Mouse (Mus musculus): ENCODE results near the gene Ddx55.
"Not testable (repeated sequence)": the region's sequence is repeated elsewhere in the genome, so short reads cannot be mapped to it uniquely, and the experiment has no call there.

Ddx55 gene

DNA sequence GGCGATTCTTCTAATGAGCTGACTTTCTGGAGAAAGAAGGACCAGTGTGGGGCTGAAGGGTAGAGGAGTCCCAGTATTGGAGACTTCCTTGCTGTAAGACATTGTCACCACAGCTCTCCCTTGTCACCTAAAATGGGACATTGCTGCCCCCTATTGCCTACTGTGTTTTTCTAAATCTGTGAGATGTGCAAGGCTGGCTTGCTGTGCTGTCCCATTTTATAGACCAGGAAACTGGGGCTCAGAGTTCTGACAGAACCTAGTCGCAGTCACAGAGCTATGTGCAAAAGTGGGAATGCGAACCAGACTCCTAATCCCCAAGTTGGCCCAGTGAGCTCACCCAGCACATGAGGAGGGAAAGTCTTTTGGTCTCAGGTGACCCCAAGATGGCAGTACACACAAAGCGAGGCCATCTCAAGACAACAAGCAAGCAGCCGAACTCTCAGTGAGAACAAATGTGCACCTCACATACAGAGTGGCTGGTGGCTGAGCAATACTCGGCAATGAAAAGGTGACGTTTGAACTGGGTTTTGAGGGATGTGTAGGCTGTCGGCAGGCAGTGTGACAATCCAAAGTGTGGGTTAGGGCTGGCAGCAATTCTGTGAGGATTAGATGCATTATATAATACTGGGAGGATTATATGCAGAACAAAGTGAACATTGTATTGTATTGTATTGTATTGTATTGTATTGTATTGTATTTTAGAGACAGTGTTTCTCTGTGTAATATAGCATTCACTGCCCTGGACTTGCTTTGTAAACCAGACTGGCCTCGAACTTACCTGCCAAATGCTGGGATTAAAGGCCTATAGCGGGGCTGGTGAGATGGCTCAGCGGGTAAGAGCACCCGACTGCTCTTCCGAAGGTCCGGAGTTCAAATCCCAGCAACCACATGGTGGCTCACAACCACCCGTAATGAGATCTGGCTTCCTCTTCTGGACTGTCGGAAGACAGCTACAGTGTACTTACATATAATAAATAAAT, 13.6 kb upstream of the Ddx55 start:
- in situ Hi-C loops (cut with MboI), result loop anchor here (10.0 kb wide), 1 partner anchor 54 kb away; the partner anchor contains the start of gene Snrnp35

DNA sequence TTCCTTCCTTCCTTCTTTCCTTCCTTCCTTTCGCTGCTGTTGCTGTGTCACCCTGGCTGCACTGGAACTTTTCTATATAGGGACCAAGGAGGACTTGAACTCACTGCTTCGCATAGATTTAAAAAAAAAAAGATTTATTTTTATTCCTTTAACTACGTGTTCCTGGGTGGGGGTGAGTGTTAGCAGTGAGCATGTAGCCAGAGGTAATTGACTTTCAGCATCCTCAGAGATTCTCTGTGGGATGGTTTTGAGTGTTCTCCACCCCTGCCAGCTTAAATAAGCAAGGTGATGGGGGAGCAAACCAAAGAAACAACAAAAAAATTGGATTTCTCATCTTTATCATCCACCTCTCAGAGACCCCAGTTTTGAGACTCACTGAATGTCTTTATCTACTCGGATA, 12.8 kb upstream of the Ddx55 start:
- in situ Hi-C loops (cut with MboI), result loop anchor here (5.0 to 10.0 kb wide), 2 partner anchors 55 to 113 kb away; partner anchors contain the start of genes Sbno1 and Snrnp35

DNA sequence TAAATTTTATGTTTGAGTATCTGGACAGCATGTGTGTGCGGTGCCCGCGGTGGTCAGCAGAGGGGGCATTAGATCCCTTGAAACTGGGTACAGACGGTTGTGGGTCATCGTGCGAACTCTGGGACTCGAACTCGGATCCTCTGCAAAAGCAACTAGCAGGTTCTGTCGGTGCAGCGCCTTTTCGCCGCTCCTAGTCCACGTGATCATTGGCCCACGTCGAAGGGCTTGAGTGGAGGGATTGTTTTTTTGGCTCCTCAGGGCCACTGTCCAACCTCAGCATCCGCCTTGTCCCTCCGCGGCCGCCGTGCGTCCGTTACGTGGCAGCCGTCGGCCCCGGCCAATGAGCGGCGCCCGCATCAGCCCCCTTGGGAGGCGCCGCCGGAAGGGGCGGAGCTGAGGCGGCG, 12.3 kb upstream of the Ddx55 start, which contains the start of gene Tmed2:
Tmed2 (plus strand) TSS at position 313 of the 404 bp plus-strand sequence.
- in situ Hi-C loops (cut with MboI), result loop anchor here (5.0 kb wide), 1 partner anchor 113 kb away; the partner anchor contains the start of gene Sbno1

DNA sequence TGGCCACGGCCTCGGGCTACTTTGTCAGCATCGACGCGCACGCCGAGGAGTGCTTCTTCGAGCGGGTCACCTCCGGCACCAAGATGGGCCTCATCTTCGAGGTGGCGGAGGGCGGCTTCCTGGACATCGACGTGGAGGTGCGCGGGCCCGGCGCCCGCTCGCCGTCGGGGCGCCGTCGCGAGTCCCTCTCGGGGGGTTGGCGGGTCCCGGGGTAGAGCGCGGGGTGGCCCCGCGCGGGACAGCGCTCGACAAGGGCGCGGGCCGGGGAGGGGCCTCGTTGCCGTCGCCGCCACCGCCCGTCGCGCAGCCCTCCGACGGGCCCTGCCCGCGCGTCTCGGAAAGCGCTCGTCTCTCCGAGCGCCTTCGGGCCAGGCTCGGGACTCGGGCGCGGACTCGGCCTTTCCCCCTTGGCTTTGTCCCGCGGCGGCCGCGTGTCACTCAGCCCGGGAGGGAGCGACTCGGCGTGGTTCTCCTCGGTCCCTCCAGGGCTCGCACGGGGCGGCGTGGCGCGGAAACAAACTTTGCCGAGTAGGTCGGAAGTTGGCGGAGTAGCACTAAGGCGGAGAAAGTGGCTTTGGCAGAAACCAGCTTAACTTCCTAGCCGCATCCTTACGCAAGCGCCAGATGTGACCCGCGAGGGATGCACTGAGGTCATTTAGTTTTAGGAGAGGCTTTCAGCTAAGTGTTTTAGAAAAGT, 11.6 kb upstream of the Ddx55 start:
- in situ Hi-C loops (cut with MboI), result loop anchor here (5.0 kb wide), 1 partner anchor 114 kb away; the partner anchor contains the start of gene Sbno1

DNA sequence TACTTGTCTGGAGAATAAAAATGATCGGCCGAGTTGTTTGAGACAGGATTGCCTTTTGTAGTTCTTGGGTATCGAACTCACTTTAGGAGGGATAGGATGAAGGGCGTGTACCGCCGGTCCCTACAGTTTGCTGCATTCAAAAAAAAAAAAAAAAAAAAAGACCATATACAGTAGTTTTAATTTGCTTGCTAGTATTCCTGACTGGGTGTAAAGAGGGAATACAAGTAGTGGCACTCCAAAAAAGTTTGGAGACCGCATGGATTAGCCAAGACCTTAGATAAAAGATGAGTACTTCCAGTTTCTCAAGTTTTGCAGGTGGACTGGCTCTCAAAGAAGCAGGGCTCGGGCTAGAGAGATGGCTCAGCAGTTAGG, 11.1 kb upstream of the Ddx55 start:
- in situ Hi-C loops (cut with MboI), result loop anchor here (5.0 kb wide), 1 partner anchor 114 kb away; the partner anchor contains the start of gene Sbno1

DNA sequence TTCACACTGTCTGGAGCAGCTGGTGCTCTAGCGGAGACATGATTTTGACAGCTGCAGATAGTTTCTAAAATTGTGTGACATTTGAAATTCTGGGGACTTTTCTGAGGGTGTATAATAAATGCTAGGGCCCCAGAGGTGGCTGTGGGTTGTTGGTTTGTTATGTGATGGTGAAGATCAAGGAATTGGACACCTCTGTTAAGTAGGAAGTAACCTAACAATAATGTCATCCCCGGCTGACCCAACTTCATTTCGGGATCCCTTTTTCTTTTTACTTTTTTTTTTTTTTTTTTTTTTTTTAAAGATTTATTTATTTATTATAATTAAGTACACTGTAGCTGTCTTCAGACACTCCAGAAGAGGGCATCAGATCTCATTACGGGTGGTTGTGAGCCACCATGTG, 1.9 kb upstream of the Ddx55 start:
- in situ Hi-C loops (cut with MboI), result not testable (repeated sequence)

DNA sequence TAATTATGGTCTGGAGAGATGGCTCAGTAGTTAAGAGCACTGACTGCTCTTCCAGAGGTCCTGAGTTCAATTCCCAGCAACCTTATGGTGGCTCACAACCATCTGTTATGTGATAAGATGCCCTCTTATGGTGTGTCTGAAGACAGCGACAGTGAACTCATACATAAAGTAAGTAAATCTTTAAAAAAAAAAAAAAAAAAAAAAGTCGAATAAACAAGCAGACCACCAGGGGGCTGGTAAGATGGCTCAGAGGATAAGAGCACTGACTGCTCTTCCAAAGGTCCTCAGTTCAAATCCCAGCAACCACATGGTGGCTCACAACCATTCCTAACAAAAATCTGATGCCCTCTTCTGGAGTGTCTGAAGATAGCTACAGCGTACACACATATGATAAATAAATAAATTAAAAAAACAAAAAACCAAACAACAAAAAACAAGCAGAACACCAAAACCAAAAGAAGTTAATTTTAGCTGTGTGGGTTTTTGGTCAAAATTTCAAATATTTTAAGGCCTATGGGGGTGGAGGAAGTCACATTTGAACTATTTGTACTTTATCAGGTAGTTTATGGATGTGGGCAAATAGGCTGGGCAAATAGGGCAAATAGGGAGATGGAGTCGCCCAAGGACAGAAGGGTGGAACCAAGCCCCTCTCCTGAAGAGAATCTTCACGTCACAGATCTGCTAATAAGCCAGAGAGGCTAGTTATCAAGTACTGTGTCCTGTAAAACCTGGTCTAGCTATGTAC, 1.1 kb upstream of the Ddx55 start:
- in situ Hi-C loops (cut with MboI), result not testable (repeated sequence)

DNA sequence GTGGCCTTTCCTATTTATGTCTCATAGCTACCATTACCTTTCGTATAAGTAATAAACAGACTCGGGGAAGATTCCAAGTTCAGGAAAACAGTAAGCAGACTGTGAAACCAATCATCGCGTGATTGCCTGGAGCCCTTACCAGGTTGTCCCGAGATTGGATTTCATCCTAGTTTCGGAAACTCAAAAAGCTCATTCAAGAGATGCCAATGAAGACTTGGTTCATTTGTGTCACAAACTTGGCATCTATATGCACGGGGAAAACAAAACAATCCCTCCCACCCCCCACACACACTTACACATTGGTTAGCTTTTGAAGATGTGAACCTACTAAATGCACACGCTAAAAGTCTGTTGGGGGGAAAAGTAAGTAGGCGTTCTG, 581 bp upstream of the Ddx55 start:
- in situ Hi-C loops (cut with MboI), result no loop called here

DNA sequence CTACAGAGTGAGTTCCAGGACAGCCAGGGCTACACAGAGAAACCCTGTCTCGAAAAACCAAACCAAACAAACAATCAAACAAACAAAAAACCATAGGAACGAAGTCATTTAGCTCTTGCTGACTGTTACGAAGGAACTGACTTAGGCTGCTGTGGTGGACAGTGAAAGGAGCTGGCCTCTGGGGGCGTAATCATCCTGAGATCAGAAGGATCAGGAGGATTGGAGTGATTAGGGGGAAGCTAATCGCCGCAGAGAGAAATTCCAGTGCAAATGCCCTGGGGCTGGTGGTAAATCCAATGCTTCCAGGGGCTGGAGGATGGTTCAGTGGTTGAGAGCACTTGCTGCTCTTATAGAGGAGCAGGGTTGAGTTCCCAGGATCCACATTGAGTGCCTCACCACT, 943 bp downstream of the Ddx55 start:
- in situ Hi-C loops (cut with MboI), result no loop called here

DNA sequence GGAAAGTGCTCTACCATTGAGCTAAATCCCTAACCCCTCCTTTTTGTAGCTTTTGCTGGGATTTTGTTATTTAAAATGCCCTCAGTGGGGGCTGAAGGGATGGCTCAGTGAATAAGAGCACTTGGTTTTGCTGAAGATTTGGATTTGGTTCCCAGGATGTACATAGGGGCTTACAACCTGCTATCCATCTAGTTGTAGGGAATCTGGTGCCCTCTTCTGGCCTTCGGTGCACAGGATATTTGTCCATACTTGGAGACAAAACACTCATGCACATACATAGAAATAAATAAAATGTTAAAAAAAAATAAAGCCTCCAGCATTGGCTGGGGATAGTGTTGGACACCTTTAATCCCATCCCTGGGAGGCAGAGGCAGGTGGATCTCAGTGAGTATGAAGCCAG, 2.5 kb downstream of the Ddx55 start:
- in situ Hi-C loops (cut with MboI), result no loop called here

DNA sequence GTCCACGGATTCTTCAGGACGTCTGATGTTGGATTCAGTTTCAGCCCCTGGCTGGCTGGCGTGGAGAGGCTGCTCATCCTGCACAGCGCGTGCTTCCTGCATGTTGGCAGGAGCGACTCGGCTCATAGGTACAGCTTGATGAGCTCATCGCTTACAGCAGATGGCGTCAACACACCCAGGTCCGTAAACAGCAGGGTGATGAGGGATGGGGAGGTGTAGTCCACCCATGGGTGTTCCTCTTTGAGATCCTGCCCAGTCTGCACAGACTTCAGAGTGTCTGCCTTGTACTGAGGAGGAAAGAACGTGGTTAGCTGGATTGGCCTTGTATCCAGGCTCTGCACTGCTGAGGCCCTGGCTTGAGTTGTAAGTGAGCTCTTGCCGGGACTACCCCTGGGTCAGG, 18.4 kb downstream of the Ddx55 start:
- in situ Hi-C loops (cut with MboI), result no loop called here

DNA sequence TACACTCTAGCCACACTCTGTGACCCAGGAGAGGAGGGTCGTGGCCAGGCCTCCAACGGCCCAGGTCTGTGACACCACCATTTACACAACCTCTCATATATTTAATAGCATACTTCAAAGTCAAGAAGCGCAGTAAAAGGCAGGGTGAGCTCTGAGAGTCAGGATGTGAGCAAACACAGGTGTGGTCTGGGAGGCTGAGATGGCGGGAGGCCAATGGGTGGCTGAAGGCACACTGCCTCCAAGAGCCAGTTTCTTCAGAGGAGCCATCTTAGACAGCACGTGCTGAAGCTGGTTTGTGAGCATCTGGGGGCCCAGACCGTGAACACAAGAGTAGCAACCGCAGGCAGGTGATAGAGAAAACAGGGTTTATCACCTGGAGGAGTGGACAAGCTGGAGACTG, 22.8 kb downstream of the Ddx55 start:
- in situ Hi-C loops (cut with MboI), result no loop called here

DNA sequence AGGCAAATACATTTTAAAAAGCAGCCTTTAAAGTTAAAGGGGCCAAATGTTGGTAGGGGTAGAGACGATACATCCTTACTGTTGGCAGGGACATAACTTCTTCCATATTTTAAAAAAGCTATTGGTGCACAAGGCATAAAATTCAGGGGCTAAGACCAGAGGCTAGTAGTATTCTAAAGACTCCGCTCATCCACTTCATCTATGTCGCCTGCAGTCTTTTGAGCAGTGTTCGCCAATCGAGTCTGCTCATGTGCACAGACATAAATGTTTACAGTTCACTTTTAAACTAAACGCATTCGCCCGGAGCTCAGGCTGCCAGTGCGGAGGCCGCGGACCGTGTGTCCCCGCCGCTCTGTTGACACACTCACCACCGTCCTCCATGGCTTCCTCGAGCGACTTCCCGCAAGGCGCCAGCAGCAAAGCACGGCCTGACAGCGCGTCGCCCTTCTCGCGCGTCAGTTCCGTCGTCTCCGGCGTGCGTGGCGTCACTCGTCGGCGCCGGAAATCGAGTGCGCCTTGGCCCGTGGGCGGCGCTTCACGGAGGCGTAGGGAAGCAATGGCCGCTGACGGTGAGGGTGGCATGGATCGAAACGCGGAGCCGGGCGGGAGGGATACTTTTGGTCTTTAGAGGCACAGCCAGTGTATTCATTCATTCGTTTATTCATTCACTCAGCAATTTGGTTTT, 26.1 kb downstream of the Ddx55 start, which contains the start of the genes Eif2b1 and Gtf2h3:
Eif2b1 (minus strand) TSS at position 499 of the 685 bp plus-strand sequence.
Gtf2h3 (plus strand) TSS at position 508 of the 685 bp plus-strand sequence.
- in situ Hi-C loops (cut with MboI), result no loop called here

DNA sequence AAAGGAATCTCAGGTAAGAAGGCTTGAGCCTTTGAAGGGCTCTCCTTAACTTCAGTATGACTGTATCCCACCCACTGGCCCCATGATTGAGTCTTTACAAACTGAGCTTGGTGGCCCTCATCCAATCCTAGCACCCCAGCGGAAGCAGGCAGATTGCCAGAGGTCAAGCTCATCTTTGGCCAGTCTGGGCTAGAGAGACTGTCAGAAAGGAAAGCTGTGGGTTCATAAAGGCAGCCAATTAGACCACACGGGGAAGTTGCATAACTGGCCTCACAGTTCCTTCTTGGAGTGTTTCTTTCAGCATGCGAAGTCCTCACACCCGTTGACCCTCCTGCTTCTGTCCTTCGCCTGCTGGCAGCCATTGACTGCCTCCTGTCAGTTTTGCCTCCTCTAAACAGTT, 29.9 kb downstream of the Ddx55 start:
- in situ Hi-C loops (cut with MboI), result no loop called here

DNA sequence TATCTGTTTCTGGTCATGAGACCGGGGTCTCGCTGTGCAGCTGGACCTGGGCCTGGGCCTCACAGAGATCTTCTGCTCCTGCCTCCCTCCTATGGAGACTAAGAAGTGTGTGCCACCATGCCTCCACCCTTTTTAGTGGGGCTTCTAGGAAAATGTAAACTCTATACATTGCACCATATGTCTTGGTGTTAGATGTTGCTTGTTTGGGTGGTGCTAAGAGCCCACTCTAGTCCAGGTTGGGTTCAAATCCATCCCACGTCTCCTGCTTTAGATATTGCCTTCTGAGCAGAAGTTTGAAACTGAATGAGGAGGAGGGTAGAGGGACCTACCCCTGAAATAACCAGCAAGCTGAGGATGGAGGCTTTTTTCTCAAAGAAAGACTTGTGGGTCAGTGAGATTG, 40.1 kb downstream of the Ddx55 start:
- in situ Hi-C loops (cut with MboI), result no loop called here

DNA sequence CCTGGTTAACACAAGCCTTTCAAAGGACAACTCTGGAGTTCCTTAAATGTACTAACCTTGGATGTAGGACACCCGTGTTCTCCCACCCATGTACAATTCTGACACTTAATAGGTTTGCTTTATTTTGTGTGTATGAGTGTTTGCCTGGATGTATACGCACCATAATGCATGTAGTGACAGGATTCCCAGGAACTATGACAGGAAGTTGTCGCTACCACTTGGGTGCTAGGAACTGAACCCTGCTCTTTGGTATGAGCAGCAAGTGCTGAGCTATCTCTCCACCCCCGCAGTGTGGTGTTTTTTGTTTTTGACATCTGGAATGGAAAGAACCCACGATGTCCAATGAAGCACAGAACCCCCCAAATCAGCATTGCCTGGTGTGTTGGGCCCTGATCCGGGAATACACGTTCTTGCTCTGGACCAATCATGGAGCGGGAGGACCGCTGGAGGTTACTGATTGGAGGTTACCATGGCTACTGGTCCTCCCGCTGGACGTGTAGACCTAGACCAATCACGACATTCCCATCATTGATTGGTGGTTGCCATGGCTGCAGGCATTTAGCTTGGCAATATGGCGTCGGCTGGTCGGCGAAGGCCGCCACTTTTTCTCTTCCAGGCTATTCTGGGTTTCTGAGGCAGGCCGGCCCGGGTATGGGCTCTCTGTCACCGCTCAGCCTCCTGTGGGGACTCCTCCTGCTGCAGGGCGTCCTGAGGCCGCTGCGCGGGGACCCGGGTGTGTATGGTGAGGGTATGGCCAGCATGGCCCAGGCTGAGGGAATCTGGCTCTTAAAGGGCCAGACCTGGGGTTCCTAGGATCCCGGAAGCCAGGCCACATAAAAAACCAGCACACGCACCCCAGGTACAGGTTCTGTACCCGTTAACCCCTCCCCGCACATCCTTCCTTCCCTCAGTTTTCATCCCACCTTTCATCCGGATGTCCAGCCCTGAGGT, 45.8 kb downstream of the Ddx55 start:
- in situ Hi-C loops (cut with MboI), result no loop called here

DNA sequence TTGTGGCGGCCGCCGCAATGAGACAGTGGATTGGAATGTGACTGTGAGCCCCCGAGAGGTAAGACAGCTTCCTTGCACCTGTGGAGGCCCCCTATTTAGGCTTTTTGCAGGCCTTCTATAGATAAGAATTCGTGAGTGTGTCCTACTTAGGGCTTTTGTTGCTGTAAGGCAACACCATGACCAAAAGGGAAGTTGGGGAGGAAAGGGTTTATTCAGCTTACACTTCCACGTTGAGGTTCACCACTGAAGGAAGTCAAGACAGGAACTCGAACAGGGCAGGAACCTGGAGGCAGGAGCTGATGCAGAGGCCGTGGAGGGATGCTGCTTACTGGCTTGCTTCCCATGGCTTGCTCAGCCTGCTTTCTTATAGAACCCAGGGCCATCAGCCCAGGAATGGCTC, 47.1 kb downstream of the Ddx55 start:
- in situ Hi-C loops (cut with MboI), result not testable (repeated sequence)

DNA sequence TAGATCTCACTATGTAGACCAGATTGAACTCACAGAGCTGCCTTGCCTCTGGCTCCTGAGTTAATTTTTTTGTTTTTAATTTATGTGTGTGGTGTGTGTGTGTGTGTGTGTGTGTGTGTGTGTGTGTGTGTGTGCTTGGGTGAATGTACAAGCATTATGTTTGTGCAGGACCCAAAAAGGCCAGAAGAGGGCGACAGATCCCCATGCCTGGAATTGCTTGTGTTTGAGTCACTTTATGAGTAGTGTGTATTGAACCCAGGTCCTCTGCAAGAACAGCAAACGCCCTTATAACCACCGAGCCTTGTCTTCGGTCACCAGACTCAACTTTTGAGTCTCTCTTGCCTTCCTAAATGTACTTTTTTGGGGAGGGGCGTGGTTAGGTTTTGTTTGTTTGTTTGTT, 49.7 kb downstream of the Ddx55 start:
- in situ Hi-C loops (cut with MboI), result no loop called here

DNA sequence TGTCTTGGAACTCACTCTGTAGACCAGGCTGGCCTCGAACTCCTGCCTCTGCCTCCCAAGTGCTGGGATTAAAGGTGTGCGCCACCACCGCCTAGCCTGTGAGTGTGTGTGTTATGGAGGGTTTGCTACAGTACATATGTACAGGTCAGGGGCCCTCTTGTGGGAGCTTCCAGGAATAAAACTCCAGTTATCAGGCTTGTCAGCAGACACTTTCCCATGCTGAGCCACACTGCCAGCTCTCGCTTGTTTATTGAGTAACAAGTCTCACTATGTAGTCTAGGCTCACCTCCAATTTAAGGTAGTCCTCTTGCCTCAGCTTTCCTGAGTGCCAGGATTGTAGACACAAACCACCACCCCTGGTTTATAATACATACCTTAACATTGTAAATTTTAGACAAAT, 51.6 kb downstream of the Ddx55 start:
- in situ Hi-C loops (cut with MboI), result no loop called here

DNA sequence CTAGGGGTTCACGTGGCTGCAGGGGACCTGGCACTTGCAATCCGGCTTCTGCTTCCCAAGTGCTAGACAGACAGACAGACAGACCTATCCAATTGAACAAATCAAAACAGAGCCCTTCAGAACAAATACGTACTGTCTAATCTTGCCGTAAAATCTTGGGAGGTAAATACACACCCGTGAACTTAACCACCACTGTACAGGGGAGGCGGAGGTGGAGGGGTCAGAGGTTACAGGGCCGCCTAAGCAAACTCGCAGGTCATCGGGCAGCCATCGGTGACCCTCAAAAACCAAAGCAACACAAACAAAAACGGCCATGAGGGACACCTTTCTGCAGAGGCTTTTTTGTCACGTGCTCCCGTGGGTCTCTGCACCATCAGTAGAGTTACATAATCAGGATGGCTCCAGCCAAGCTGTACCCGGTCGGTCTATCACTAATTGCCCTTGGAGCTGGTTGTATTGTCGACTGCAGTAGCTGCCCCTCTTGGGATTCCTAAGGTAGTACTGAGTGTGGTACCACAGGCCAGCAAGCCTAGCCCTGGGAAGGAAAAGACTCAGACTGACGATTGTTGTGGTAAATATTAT, 52.5 kb downstream of the Ddx55 start:
- in situ Hi-C loops (cut with MboI), result no loop called here

All from mature B cell (primary cell).